Mouse (Mus musculus) neural tube, embryonic 12.5 days (tissue): ENCODE results near the gene Zfp418. TPM values are rescaled to one million over a fixed set of nuclear protein-coding genes. Genes with fewer than 3 reads are reported as not detected.
"Not testable (repeated sequence)": the region's sequence is repeated elsewhere in the genome, so short reads cannot be mapped to it uniquely, and the experiment has no call there.

Experiments
- ATAC-seq: fragments of 200-750 bp; cut with Nextera tagmentation; 2 replicates; pipeline ENCODE4 v1.8.0; 2017; ENCODE audit warnings: low read depth, mild to moderate bottlenecking, moderate TSS enrichment, moderate library complexity; ENCODE audit not compliant: low FRiP score
- H3K27ac ChIP-seq: fragments of 300-500 bp; sonication (generic); 2 replicates; pipeline ENCODE4 v1.5.1; 2016
- H3K27me3 ChIP-seq: fragments of 300-500 bp; sonication (generic); replicated peaks from 2 replicates; pipeline ENCODE4 v1.6.1; 2016; ENCODE audit warnings: mild to moderate bottlenecking
- H3K36me3 ChIP-seq: fragments of 300-500 bp; sonication (generic); 2 replicates; pipeline ENCODE4 v1.6.1; 2016; ENCODE audit warnings: mild to moderate bottlenecking
- H3K4me1 ChIP-seq: fragments of 300-500 bp; sonication (generic); 2 replicates; pipeline ENCODE4 v1.6.1; 2016
- H3K4me2 ChIP-seq: fragments of 300-500 bp; sonication (generic); replicated peaks from 2 replicates; pipeline ENCODE4 v1.6.1; 2016; ENCODE audit warnings: mild to moderate bottlenecking
- H3K4me3 ChIP-seq: fragments of 300-500 bp; sonication (generic); 2 replicates; pipeline ENCODE4 v1.5.1; 2016
- H3K9ac ChIP-seq: fragments of 300-500 bp; sonication (generic); 2 replicates; pipeline ENCODE4 v1.6.1; 2016; ENCODE audit warnings: mild to moderate bottlenecking
- H3K9me3 ChIP-seq: fragments of 300-500 bp; sonication (generic); 2 replicates; pipeline ENCODE4 v1.6.1; 2016; ENCODE audit warnings: mild to moderate bottlenecking
- WGBS: fragments of 180-500 bp; shearing (Covaris S2); methylation state at CpG from one replicate; pipeline ENCODE4 v1.1.7; 2016; 5-methylcytosine and 5-hydroxymethylcytosine counted together
- polyA plus RNA-seq: library from polyadenylated mRNA; unstranded; fragments of >200 nt; fragmentation: Nextera tagmentation; extraction: Ambion mirVana; gene quantifications from 2 replicates; pipeline ENCODE4 v1.2.1, GENCODE M21; 2016

The Zfp418 gene
- polyA plus RNA-seq, 1 experiment from 2014 or later: 2.8 TPM

GRCm38 (mm10) chr7:7209313-7210151, 38.4 kb downstream of the Zfp418 start, which contains the start of gene Zfp772:
Zfp772 (minus strand) TSS chr7:7209998.
- peak within 1 kb of the TSS; percentile 52 for H3K9ac ChIP-seq
- not testable (repeated sequence) for H3K9me3 ChIP-seq, ATAC-seq, H3K4me1 ChIP-seq, H3K27ac ChIP-seq, H3K27me3 ChIP-seq
- H3K36me3 ChIP-seq: peaks cover 11% of the 10 kb centered on the region
- peak within 1 kb of the TSS; percentile 66 for H3K4me2 ChIP-seq
- WGBS: 3% methylated on average over 24 of the region's 24 CpGs
- peak within 1 kb of the TSS; percentile 42 for H3K4me3 ChIP-seq

Other genes with a start within 250 kb of the Zfp418 start
- gene Aurkc, start 176.0 kb upstream of the Zfp418 start, polyA plus RNA-seq: 0.37 TPM in 1 of 2 replicates, not detected in the other
- 16.9 and 18.8 TPM in 2 replicates for gene Zfp954, start 49.8 kb upstream of the Zfp418 start, polyA plus RNA-seq
- 11.1 and 11.6 TPM in 2 replicates for gene Zfp773, start 34.6 kb upstream of the Zfp418 start, polyA plus RNA-seq
- 8.9 and 9.0 TPM in 2 replicates for gene Zfp772, start 38.7 kb downstream of the Zfp418 start, polyA plus RNA-seq
- 0.43 and 0.83 TPM in 2 replicates for gene Vmn2r29, start 76.0 kb downstream of the Zfp418 start, polyA plus RNA-seq
- 2.5 and 3.5 TPM in 2 replicates for gene Gm45844, start 107.0 kb downstream of the Zfp418 start, polyA plus RNA-seq
- 107 and 108 TPM in 2 replicates for gene Clcn4, start 129.5 kb downstream of the Zfp418 start, polyA plus RNA-seq
- not detected in 2 replicates for gene Vmn2r30, start 166.3 kb downstream of the Zfp418 start, polyA plus RNA-seq
- not detected in 2 replicates for gene Gm45783, start 203.2 kb downstream of the Zfp418 start, polyA plus RNA-seq
- not detected in 2 replicates for gene Vmn2r31, start 228.4 kb downstream of the Zfp418 start, polyA plus RNA-seq